Mouse (Mus musculus) skeletal muscle tissue, adult 2 months (tissue): ENCODE data around the gene Nudt5.
A peak's percentile ranks its signal among the peaks of the same experiment; 100 is the strongest.

Experiments
- DNase-seq: peaks from one replicate; pipeline ENCODE4 v3.0.0-alpha.2; 2012; ENCODE audit warnings: low read depth, low spot score

Gene Nudt5

DNA sequence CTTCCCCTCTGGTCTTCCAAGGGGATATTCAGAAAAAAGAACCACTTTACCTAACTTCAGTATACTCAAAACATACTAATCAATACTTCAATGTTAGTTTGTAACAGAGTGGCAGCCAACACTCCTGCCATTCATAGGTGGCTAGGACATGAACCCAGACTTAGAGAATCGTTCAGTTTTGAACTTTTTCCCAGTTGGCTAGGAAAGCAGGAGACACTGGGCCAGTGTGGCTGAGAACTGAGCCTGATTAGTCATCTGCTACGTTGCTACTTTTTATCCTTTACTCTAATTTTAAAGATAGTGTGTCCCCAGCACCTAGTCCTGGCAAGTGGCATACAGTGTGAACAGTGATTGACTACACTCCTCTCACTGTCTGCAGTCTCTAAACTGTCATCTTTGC is 22.9 kb downstream of the Nudt5 start:
- DNase-seq: no peak

DNA sequence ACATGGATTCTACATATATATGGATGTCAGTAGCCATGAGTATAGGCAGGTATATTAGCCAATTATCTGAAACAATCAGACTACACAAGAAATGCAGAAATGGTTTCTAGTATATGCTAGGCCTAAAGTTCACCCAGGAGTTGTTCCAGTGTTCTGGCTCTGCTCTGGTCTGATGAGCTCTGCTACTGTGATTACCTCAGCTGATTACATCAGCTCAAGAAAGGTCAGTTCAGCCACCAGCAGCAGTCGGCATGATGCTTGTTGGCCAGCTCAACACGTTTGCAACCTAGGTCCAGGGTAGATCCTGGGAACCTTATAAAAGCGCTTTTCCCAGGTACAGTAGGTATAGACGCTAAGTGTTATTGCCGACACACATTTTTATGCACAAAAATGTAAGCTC is 24.9 kb downstream of the Nudt5 start:
- no peak for DNase-seq

DNA sequence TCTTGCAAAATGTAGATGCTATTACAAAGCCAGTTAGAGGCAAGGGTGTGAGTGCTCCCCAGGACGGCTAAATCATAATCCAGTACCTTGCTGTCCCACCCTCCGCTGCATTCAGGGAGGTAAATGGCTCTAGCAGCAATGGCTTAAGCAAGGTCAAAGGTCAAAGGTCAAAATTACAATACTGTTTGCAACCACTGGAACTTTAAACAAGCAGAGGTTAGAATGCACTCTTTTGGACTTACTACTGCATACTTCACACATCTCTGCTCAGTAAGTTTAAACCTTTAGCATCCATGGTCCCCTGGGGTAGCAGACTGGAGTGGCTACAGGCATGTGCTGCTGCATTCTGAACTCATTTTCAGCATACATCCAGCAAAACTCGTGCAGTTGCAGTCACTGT is 32.6 kb downstream of the Nudt5 start:
- no peak for DNase-seq

DNA sequence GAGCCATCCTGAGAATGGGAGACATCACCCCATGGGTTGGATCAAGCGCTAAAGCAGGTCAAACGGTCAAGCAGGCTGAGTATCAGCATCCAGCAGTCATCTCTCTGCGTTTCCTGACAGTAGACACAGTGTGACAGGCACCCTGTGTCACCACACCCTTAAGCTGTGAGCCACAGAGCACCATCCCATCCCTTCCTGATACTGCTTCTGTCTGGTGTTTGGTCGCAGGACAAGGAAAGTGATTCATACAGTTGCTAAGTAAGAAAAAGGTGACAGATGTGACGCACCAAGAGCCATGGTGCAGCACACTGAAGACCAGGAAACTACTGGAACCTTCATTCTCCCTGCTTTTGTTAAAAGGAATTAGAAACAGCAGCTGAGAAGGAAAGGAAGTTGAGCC is 44.0 kb downstream of the Nudt5 start:
- no peak for DNase-seq

DNA sequence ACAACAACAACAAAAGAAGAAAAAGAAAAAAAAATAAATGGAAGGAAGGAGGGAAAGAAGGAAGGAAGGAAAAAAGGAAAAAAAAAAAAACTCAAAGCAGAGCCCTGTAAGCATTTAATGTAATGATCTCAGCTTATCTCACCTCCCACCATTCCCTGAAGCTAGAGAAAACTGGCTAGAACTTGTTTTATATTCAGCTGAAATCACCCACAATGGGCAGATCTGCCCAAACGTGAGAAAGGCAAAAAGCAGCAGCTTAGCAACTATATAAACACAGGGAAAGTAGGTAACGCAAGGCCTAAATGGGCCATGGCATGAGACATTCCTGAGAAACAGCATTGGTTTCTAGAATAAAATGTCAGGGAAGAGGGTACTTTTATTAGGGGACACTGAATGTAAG is 44.6 kb downstream of the Nudt5 start:
- no peak for DNase-seq

DNA sequence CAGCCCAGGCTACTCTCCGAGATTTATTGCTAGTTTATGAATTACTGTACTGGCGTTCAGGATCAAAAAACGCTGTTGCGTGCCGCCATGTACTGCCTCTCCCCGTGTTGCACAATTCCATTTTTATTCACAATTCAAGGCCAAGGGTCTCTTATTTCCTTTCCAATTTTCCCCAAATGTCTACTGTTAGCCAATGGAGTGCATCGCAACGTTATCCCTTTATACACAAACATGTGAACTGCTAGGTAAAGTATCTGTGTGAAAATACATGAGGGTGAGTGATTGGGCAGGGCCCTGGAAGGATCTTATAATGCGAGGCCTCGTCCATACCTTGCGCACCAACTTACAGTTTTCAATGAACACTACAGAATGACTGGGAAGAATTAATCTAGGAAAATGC is 49.5 kb downstream of the Nudt5 start:
- DNase-seq: no peak

DNA sequence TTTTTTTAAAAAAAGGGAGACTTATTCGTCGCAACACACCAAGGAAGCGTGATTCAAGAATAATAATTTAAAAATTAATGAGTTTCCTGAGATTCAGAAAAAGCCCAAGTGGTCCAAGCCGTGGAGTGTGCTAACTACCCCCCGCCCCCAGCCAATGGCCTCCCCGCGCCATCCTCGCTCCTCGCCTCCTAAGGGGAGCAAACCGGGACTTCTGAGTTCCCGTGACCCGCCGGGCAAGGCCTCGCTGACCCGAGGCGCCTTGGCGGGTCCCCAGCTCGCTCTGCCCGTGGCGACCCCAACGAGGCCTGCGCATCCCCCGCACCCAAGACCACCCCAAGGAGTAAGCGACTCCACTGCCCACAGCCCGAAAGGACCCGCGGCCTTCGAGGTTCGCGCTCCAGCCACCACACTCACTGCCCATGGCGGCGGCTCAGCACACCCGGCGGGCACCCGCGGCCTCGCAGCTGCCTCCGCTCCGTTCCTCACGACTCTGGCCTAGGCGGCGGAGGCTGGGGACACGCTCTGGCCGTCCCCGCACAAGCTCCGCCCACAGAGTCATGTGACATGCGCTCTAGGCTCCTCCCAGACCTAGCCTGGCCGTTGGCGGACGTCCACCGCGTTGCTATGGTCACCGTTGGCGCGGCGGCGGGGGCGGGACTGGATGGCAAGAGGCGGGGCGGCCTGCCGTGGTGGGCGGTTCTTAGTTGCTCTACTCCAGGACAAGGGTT is 50.2 kb downstream of the Nudt5 start, which contains the start of gene Sec61a2:
Sec61a2 (minus strand) TSS at position 590 of the 728 bp plus-strand sequence.
- peak; percentile 98 for DNase-seq

DNA sequence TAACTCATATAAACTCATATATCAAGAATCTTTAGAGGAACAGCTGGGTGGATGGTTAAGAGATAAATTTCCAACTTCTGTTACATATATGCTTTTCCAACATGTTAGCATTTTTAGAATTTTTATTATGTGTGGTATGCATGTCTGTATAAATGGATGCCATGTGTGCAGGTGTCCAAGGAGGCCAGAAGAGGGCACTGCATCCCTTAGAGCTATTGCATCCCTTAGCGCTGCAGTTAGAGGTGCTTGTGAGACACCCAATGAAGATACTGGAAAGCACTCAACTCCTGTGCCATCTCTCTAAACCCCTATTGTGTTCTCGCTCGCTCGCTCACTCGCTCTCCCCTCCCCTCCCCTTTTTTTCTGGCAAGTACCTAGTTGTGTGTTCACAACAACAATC is 55.3 kb downstream of the Nudt5 start:
- no peak for DNase-seq

DNA sequence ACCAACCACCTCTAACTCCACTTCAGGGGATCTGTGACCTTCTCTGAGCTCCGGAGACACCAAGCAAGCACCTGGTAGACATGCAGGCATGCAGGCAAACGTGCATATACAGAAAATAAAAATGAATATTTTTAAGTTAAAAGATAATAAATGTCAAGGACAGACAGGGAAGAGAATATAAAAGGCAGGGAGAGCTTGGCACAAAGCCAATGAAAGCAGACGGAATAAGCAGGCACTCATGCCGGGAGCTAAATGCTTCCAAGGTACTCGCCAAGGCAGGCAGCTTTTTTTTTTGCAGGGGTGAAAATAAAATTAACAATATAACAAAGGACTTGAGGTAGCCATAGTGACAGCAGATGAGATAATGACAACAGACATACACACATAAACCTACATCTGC is 61.3 kb downstream of the Nudt5 start:
- no peak for DNase-seq

DNA sequence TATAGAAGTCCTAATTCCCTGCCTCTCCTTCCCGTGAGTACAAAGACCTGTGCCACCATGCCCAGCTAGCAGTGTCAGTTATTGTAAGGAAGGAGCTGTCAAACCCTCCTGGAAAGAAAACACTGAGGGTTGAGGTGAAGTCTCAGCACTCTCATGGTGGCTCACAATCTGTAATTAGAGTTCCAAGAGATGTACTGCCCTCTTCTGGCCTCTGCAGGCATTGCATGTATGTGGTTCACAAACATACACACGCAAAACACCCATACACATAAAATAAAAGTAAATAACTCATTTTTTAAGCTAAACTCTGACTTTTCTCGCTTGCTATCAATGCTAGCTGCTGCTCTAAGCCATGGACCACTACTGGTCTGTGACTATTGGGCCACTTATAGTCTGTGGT is 61.8 kb downstream of the Nudt5 start:
- DNase-seq: peak; percentile 9

DNA sequence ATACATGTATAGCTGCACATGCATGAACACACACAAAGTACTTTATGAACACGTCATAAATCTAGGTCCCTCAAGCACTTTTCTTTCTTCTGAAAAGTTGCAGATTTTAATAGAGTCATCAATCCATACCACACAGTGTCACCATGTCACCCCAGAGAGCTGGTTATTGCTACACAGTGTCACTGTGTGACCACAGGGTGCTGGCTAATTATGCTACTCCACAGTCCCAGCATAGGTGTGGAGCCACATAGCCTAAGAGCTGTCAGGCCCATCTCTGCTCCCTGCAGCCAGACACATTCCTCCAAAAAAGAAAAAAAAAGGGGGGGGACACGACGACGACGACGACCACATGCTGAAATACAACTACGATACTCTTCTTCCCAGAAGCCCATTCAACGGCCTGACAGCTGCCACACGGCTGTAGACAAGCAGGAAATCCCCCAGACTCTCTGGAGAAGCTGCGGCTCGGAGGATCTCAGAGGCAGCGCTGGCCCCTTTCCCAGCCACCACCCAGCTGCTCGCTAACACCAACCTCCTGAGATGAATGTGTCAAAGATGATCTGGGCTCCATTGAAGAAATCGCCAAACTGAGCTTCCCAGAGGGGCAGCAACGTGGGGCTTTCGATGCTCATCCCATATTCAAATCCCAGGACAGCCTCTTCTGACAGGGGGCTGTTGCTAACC is 66.6 kb downstream of the Nudt5 start:
- no peak for DNase-seq
